Mouse (Mus musculus) heart, postnatal 0 days (tissue): ENCODE results near the gene St6galnac1. TPM values are rescaled to one million over a fixed set of nuclear protein-coding genes. Genes with fewer than 3 reads are reported as not detected.

Experiments
- ATAC-seq: fragments of 200-750 bp; cut with Nextera tagmentation; 2 replicates; pipeline ENCODE4 v1.8.0; 2017; ENCODE audit warnings: low read depth, moderate number of reproducible peaks, moderate library complexity; ENCODE audit not compliant: insufficient read depth
- DNase-seq: peaks from one replicate; pipeline ENCODE4 v3.0.0-alpha.2; 2016; ENCODE audit warnings: low spot score
- H3K27ac ChIP-seq: fragments of 300-500 bp; sonication (generic); 2 replicates; pipeline ENCODE4 v1.5.1; 2014; ENCODE audit warnings: low read depth, mild to moderate bottlenecking
- H3K27me3 ChIP-seq: fragments of 300-500 bp; sonication (generic); 2 replicates; pipeline ENCODE4 v1.6.1; 2014; ENCODE audit warnings: low read length, mixed read lengths; ENCODE audit not compliant: control insufficient read depth, insufficient read depth
- H3K36me3 ChIP-seq: fragments of 300-500 bp; sonication (generic); replicated peaks from 2 replicates; pipeline ENCODE4 v1.6.1; 2014; ENCODE audit warnings: low read length, mixed read lengths; ENCODE audit not compliant: control insufficient read depth, insufficient read depth
- H3K4me1 ChIP-seq: fragments of 300-500 bp; sonication (generic); 2 replicates; pipeline ENCODE4 v1.6.1; 2014; ENCODE audit warnings: antibody characterized with exemption; ENCODE audit not compliant: control insufficient read depth, insufficient read depth
- H3K4me2 ChIP-seq: fragments of 300-500 bp; sonication (generic); 2 replicates; pipeline ENCODE4 v1.6.1; 2014; ENCODE audit warnings: low read depth, mild to moderate bottlenecking, low read length, moderate library complexity
- H3K4me3 ChIP-seq: fragments of 300-500 bp; sonication (generic); 2 replicates; pipeline ENCODE4 v1.5.1; 2014; ENCODE audit warnings: low read depth, low read length
- H3K9ac ChIP-seq: fragments of 300-500 bp; sonication (generic); replicated peaks from 2 replicates; pipeline ENCODE4 v1.6.1; 2014; ENCODE audit warnings: low read depth, low read length, mixed read lengths
- H3K9me3 ChIP-seq: fragments of 300-500 bp; sonication (generic); replicated peaks from 2 replicates; pipeline ENCODE4 v1.6.1; 2016; ENCODE audit warnings: low read length; ENCODE audit not compliant: control insufficient read depth
- CTCF ChIP-seq: IDR thresholded peaks from 2 replicates; pipeline ENCODE4 v1.5.1; 2016; ENCODE audit warnings: antibody characterized with exemption, control low read depth, low read depth
- EP300 ChIP-seq: IDR thresholded peaks from 2 replicates; pipeline ENCODE4 v1.6.1; 2016; ENCODE audit warnings: antibody characterized with exemption, low read depth
- WGBS: fragments of 180-500 bp; shearing (Covaris S2); extraction: QIAGEN DNeasy Blood & Tissue Kit; methylation state at CpG from one replicate; pipeline ENCODE4 v1.1.7; 2014; 5-methylcytosine and 5-hydroxymethylcytosine counted together
- polyA plus RNA-seq: library from polyadenylated mRNA; unstranded; fragments of >200 nt; fragmentation: Nextera tagmentation; extraction: Ambion mirVana; gene quantifications from 2 replicates; pipeline ENCODE4 v1.2.1, GENCODE M21; 2015
- total RNA-seq: library from RNA; depleted of rRNA; stranded (reverse); fragments of >200 nt; gene quantifications from 2 replicates; pipeline ENCODE4 v1.2.3, GENCODE M21; 2014; ENCODE audit warnings: low replicate concordance

St6galnac1 gene
- total and polyA plus RNA-seq, 2 experiments from 2014 or later, result not detected

DNA sequence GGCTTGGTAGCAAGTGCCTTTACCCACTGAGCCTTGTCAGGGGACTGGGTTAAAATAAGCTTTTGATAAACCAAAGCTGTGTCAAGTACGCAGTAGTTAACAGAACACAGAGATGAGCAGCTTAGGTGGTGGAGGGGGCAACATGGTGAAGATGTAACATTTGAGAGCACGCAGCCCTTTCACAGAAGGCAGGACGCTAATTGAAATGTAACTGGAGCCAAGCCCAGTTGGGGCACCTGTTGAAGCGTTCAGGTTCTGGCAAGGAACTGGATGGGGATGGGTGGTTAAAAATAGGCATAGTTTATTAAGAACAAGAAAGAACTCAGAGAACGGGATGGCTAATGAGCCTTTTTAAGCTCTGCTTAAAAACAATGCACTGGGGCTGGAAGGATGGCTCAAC is 24.1 kb upstream of the St6galnac1 start:
- DNase-seq (no peak), ATAC-seq (no peak)
- Histone ChIP-seq H3K27me3 (no peaks in the 10 kb centered on the region), H3K4me3 (no peak overlapping the region), H3K4me1 (no peaks in the 10 kb centered on the region; the same call in none of the 2 replicates), H3K27ac (no peak overlapping the region), H3K4me2 (no peak overlapping the region), H3K9ac (no peak overlapping the region), H3K36me3 (no peaks in the 10 kb centered on the region), H3K9me3 (no peaks in the 10 kb centered on the region)
- TF ChIP-seq CTCF (no peak), EP300 (no peak)
- WGBS, result 36% methylated on average over 5 of the region's 5 CpGs

DNA sequence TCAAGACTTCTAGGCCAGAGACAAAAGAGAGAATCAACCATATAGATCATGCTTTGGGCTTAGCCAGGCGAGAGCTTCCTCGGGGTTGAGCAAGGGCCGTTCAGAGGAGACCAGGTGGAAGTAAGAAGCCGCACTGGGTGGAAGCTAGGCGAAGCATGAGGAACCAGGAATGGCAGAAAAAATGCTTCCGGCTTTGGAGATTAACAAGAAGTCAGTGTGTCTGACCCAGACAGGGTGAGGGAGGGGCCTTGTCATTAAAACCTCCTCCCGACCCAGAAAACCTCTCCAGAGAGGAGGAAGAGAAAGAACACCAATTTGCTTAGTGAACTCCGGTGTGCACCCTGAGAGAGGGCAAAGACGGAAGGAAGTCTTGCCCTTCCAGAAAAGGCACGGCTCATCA is 8.9 kb upstream of the St6galnac1 start:
- TF ChIP-seq EP300, result no peak
- no peak for TF ChIP-seq CTCF
- Histone ChIP-seq H3K9me3 (no peaks in the 10 kb centered on the region), H3K36me3 (no peaks in the 10 kb centered on the region), H3K9ac (no peak overlapping the region), H3K4me1 (no peaks in the 10 kb centered on the region), H3K27ac (no peak overlapping the region), H3K4me2 (no peak overlapping the region), H3K4me3 (no peak overlapping the region), H3K27me3 (no peaks in the 10 kb centered on the region)
- ATAC-seq (no peak), DNase-seq (no peak)
- 86% methylated on average over 10 of the region's 10 CpGs for WGBS

DNA sequence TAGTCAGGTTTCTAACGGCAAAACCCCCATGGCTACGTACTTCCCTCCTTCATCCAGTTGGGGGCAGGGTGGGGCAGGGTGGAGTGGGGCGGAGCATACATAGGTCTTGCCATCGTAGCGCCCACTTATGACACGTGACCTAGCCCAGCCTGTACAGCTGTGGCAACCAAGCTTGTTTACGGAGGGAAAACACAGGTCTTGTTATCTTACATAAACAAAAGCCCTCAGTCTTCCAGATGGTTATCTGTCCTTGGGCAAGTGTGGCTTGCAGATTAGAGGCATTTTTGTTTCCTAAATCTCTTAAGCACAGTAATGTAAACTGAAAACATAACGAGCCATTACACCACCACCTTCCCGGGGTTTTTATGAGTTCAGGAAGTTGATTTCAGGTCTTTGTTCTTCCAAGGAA is 7.4 kb upstream of the St6galnac1 start:
- no peaks in the 10 kb centered on the region for H3K36me3 ChIP-seq
- no peak for DNase-seq
- ATAC-seq, result peak; percentile 51; the same call in 1 of the 2 replicates
- no peaks in the 10 kb centered on the region for H3K4me1 ChIP-seq
- WGBS, result 52% methylated on average over 9 of the region's 9 CpGs
- TF ChIP-seq EP300 (no peak), CTCF (peak; percentile 16; the same call in 1 of the 2 replicates)
- H3K9me3 ChIP-seq, result no peaks in the 10 kb centered on the region
- no peak overlapping the region for H3K4me3 ChIP-seq
- 0 out of 2 replicates have a peak overlapping the region, but pooled peaks have one; percentile 3 for H3K4me2 ChIP-seq
- H3K27ac ChIP-seq, result no peak overlapping the region
- H3K27me3 ChIP-seq, result no peaks in the 10 kb centered on the region
- H3K9ac ChIP-seq, result no peak overlapping the region

DNA sequence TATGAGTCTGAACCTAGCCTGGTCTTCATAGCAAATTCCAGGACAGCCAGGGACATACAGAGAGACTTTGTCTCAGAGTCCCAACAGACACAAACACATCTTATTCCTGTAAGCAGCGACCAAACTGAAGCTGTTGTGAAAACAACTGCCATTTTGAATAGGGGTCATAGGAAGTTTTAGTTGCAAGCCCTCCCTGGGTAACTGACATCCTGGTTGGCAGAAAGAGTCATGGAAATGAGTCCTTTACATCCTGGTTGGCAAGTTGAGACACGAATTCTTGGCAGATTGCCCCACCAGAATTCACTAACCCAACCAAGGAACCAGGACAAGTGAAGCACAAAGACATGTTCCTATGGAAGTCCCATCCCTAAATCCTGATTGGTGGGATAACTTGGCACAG is 2.1 kb downstream of the St6galnac1 start:
- Histone ChIP-seq H3K4me1 (no peaks in the 10 kb centered on the region), H3K36me3 (no peaks in the 10 kb centered on the region), H3K9ac (no peak overlapping the region), H3K27ac (no peak overlapping the region), H3K4me3 (no peak overlapping the region), H3K9me3 (no peaks in the 10 kb centered on the region), H3K27me3 (no peaks in the 10 kb centered on the region), H3K4me2 (no peak overlapping the region)
- no peak for TF ChIP-seq CTCF
- no peak for TF ChIP-seq EP300
- 26% methylated on average over 2 of the region's 2 CpGs for WGBS
- no peak for DNase-seq
- ATAC-seq, result no peak

DNA sequence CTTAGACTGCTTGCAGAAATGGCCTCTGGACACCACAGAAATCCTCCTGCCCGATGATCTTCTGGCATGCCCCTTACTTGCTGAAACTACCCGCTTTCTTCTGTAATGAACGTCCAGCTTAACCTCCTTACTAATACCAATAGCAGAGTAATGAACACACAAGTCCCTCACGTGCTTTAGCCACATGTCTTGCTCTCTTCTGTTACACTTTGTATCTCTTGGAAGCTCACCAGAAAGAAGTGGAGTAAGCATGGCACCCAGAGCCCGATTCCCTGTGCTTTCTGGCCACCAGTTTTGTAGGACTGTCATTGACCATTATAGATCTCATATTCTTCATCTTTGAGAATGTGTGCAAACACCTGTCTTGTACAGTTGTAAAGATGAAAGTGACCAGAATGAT is 5.4 kb downstream of the St6galnac1 start:
- WGBS, result 72% methylated on average over 5 of the region's 5 CpGs
- Histone ChIP-seq H3K27ac (no peak overlapping the region), H3K4me1 (no peaks in the 10 kb centered on the region), H3K27me3 (no peaks in the 10 kb centered on the region), H3K4me3 (no peak overlapping the region), H3K4me2 (no peak overlapping the region), H3K9ac (no peak overlapping the region), H3K36me3 (no peaks in the 10 kb centered on the region), H3K9me3 (no peaks in the 10 kb centered on the region)
- TF ChIP-seq CTCF (no peak), EP300 (no peak)
- no peak for ATAC-seq
- DNase-seq, result no peak

DNA sequence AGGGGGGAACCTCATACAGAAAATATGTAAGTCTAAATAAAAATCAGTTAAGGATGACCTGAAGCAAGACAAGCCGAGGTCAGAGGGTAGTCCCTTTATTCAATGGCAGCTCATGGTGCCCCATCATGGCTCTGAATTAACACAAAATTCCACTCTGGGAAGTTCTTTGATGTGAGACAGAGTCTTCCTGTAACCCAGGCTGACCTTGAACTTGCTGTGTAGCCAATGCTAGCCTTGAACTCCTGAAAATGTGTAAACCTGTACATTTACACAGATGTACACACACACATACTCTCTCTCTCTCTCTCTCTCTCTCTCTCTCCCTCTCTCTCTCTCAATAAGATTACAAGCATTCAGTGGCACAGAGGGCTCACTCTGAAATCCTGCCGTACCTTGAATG is 10.4 kb downstream of the St6galnac1 start:
- Histone ChIP-seq H3K27ac (no peak overlapping the region), H3K27me3 (no peaks in the 10 kb centered on the region), H3K9ac (no peak overlapping the region), H3K4me2 (no peak overlapping the region), H3K36me3 (no peaks in the 10 kb centered on the region), H3K4me3 (no peak overlapping the region), H3K4me1 (no peaks in the 10 kb centered on the region), H3K9me3 (no peaks in the 10 kb centered on the region)
- DNase-seq (no peak), ATAC-seq (no peak)
- TF ChIP-seq EP300, result no peak
- TF ChIP-seq CTCF, result no peak
- WGBS, result 80% methylated on average over 2 of the region's 2 CpGs
